Mouse (Mus musculus): ENCODE results near the gene Tuba1c. TPM values are rescaled to one million over a fixed set of nuclear protein-coding genes. Genes with fewer than 3 reads are reported as not detected.
"Not testable (repeated sequence)": the region's sequence is repeated elsewhere in the genome, so short reads cannot be mapped to it uniquely, and the experiment has no call there.

Tuba1c gene
- total RNA-seq, 2 experiments from 2014 or later: 31.9 to 39.8 TPM

GRCm38 (mm10) chr15:99030585-99031387 lies 1.1 kb downstream of the Tuba1c start:
- no peak for DNase-seq

GRCm38 (mm10) chr15:99031388-99031675 lies 1.6 kb downstream of the Tuba1c start:
- DNase-seq: no peak

- DNase-seq: no peak
Measured at GRCm38 (mm10) chr15:99032041-99032725, 2.5 kb downstream of the Tuba1c start.

- DNase-seq: no peak
Measured at GRCm38 (mm10) chr15:99032726-99033250, 3.1 kb downstream of the Tuba1c start.

GRCm38 (mm10) chr15:99033498-99034270 lies 4.0 kb downstream of the Tuba1c start:
- DNase-seq: no peak

- no peak for DNase-seq
Measured at GRCm38 (mm10) chr15:99035431-99035830, 5.7 kb downstream of the Tuba1c start.

- no peak for DNase-seq
Measured at GRCm38 (mm10) chr15:99036249-99036905, 6.7 kb downstream of the Tuba1c start.

GRCm38 (mm10) chr15:99038025-99038424 lies 8.3 kb downstream of the Tuba1c start:
- no peak for DNase-seq

GRCm38 (mm10) chr15:99038797-99039196 lies 9.1 kb downstream of the Tuba1c start:
- DNase-seq: no peak

- no peak for DNase-seq
Measured at GRCm38 (mm10) chr15:99039306-99039705, 9.6 kb downstream of the Tuba1c start.

GRCm38 (mm10) chr15:99039996-99040919 lies 10.6 kb downstream of the Tuba1c start:
- DNase-seq: no peak

GRCm38 (mm10) chr15:99040920-99041856 lies 11.5 kb downstream of the Tuba1c start:
- DNase-seq: no peak

- DNase-seq: no peak
Measured at GRCm38 (mm10) chr15:99042334-99042733, 12.6 kb downstream of the Tuba1c start.

GRCm38 (mm10) chr15:99044854-99045253 lies 15.2 kb downstream of the Tuba1c start:
- no peak for DNase-seq

GRCm38 (mm10) chr15:99045734-99046133 lies 16.0 kb downstream of the Tuba1c start:
- not testable (repeated sequence) for DNase-seq

- DNase-seq: no peak
Measured at GRCm38 (mm10) chr15:99049473-99050253, 20.0 kb downstream of the Tuba1c start.

GRCm38 (mm10) chr15:99053373-99053772 lies 23.7 kb downstream of the Tuba1c start:
- no peak for DNase-seq

GRCm38 (mm10) chr15:99055040-99055439 lies 25.3 kb downstream of the Tuba1c start, which contains the start of gene Prph:
Gene Prph (plus strand): TSS chr15:99055174.
- no peak for DNase-seq

GRCm38 (mm10) chr15:99055511-99055961 lies 25.8 kb downstream of the Tuba1c start:
- DNase-seq: peak; percentile 48
